Mouse (Mus musculus) cortical plate, adult 2 months (tissue): Measurements from ENCODE around the gene Tbccd1.

Source experiments
- CTCF ChIP-seq: fragments of 200-500 bp; IDR thresholded peaks from 2 replicates; pipeline ENCODE4 v1.5.1; 2011; ENCODE audit warnings: mild to moderate bottlenecking, control low read depth, low read length; ENCODE audit not compliant: insufficient read depth; ENCODE audit errors: extremely low read depth
- POLR2A ChIP-seq: fragments of 200-500 bp; IDR thresholded peaks from 2 replicates; pipeline ENCODE4 v1.6.1; 2011; ENCODE audit warnings: mild to moderate bottlenecking, low read length, control low read depth; ENCODE audit not compliant: insufficient read depth; ENCODE audit errors: extremely low read depth

DNA sequence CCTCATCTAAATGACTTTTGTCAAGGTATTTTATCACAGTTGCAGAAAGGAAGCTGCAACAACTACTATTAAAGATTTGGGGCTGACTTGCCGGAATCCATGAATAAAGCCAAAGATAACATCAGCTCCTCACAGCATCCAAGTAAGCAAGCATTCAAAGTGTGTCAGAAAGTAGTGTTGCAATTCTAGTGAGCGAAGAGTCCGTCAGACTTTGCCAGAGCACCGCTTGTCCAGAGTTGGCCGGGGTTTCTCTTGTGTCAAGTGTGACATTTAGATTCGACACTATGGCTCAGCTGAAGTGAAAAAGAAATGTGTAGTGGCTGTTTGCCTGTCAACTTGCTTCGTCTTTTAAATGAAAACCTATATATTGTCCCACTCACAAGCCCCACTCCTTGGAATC, 91.9 kb downstream of the Tbccd1 start:
- no peak for TF ChIP-seq POLR2A
- no peak for TF ChIP-seq CTCF
